Mouse (Mus musculus) lung, postnatal 0 days (tissue): ENCODE results near the gene Fbln1.

Source experiments
- CTCF ChIP-seq: IDR thresholded peaks from 2 replicates; pipeline ENCODE4 v1.5.1; 2016; ENCODE audit warnings: antibody characterized with exemption, mild to moderate bottlenecking
- EP300 ChIP-seq: IDR thresholded peaks from 2 replicates; pipeline ENCODE4 v1.6.1; 2016; ENCODE audit warnings: antibody characterized with exemption, mild to moderate bottlenecking, control low read depth

DNA sequence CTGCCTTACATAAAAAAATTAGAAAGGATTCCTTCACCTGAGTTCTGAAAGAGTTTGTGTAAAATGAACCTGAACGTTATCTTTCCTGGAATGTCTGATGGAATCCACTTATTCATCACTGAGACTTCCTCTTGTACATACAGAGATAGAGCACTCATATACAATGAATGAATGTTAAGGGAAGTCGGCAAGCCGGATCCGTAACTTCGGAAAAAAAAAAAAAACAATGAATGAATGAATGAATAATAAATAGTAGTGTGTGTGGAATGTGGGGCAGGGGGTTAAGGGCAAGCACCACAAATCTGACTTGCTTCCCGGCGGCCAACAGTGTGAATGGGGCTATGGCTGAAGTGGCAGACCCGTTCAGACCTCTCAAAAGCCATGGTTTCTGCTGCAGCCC, 28.2 kb upstream of the Fbln1 start:
- no peak for TF ChIP-seq CTCF
- TF ChIP-seq EP300: no peak
